Mouse (Mus musculus) heart, embryonic 16.5 days (tissue): ENCODE data around the gene Olfr1513. TPM values are rescaled to one million over a fixed set of nuclear protein-coding genes. Genes with fewer than 3 reads are reported as not detected.
A peak's percentile ranks its signal among the peaks of the same experiment; 100 is the strongest.
"Not testable (repeated sequence)": the region's sequence is repeated elsewhere in the genome, so short reads cannot be mapped to it uniquely, and the experiment has no call there.

Experiments
- ATAC-seq: fragments of 200-750 bp; cut with Nextera tagmentation; replicated peaks from 2 replicates; pipeline ENCODE4 v1.8.0; 2017; ENCODE audit warnings: moderate number of reproducible peaks; ENCODE audit not compliant: insufficient read depth, low FRiP score; ENCODE audit errors: extremely low read depth
- H3K27ac ChIP-seq: fragments of 300-500 bp; sonication (generic); 2 replicates; pipeline ENCODE4 v1.5.1; 2014; ENCODE audit warnings: mild to moderate bottlenecking, low read length, control low read depth, moderate library complexity
- H3K27me3 ChIP-seq: fragments of 300-500 bp; sonication (generic); 2 replicates; pipeline ENCODE4 v1.6.1; 2014; ENCODE audit warnings: low read length, mixed read lengths; ENCODE audit not compliant: control insufficient read depth, insufficient read depth
- H3K36me3 ChIP-seq: fragments of 300-500 bp; sonication (generic); 2 replicates; pipeline ENCODE4 v1.6.1; 2014; ENCODE audit not compliant: control insufficient read depth, insufficient read depth
- H3K4me1 ChIP-seq: fragments of 300-500 bp; sonication (generic); 2 replicates; pipeline ENCODE4 v1.6.1; 2014; ENCODE audit warnings: low read length, mixed read lengths; ENCODE audit not compliant: control insufficient read depth, insufficient read depth
- H3K4me2 ChIP-seq: fragments of 300-500 bp; sonication (generic); 2 replicates; pipeline ENCODE4 v1.6.1; 2014; ENCODE audit warnings: low read depth, mild to moderate bottlenecking, control low read depth, low read length
- H3K4me3 ChIP-seq: fragments of 300-500 bp; sonication (generic); 2 replicates; pipeline ENCODE4 v1.5.1; 2014; ENCODE audit warnings: mild to moderate bottlenecking, control low read depth, low read length
- H3K9ac ChIP-seq: fragments of 300-500 bp; sonication (generic); 2 replicates; pipeline ENCODE4 v1.6.1; 2014; ENCODE audit warnings: low read length, control low read depth
- H3K9me3 ChIP-seq: fragments of 300-500 bp; sonication (generic); replicated peaks from 2 replicates; pipeline ENCODE4 v1.6.1; 2016; ENCODE audit warnings: low read length; ENCODE audit not compliant: control insufficient read depth
- WGBS: fragments of 180-500 bp; shearing (Covaris S2); extraction: QIAGEN DNeasy Blood & Tissue Kit; methylation state at CpG from one replicate; pipeline ENCODE4 v1.1.7; 2014; 5-methylcytosine and 5-hydroxymethylcytosine counted together
- polyA plus RNA-seq: library from polyadenylated mRNA; unstranded; fragments of >200 nt; fragmentation: Nextera tagmentation; extraction: Ambion mirVana; gene quantifications from 2 replicates; pipeline ENCODE4 v1.2.1, GENCODE M21; 2015

Gene Olfr1513
- polyA plus RNA-seq: not detected in 2 replicates

DNA sequence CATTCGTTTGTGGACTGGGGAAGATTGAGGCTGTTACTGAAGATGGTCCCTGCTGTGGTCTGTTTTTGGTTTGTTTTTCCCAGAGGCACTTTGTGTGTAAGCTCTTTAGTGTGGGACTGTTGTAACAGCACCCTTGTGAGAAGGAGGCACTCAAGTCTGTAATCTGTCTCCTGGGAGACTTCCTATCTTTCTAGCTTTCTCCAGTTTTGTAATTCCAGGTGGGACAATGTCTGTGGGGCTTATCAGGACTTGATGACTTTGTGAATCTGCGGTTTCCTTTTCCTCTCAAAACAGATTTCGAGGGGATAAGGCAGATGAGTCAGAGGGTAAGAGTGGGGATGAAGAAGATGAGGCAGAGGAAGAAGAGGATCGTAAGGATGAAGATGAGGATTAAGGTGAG, at the start of gene Olfr1513:
Gene Olfr1513 (minus strand): TSS at position 101 of the 400 bp plus-strand sequence.
- ATAC-seq: no peak
- no peaks in the 10 kb centered on the region for H3K4me1 ChIP-seq
- 65% methylated on average over 4 of the region's 4 CpGs for WGBS
- no peak within 1 kb of the TSS for H3K27ac ChIP-seq
- H3K4me2 ChIP-seq: no peak within 1 kb of the TSS
- no peak within 1 kb of the TSS for H3K9ac ChIP-seq
- H3K9me3 ChIP-seq: no peaks in the 10 kb centered on the region
- no peak within 1 kb of the TSS for H3K4me3 ChIP-seq
- no peaks in the 10 kb centered on the region for H3K27me3 ChIP-seq
- no peaks in the 10 kb centered on the region for H3K36me3 ChIP-seq

DNA sequence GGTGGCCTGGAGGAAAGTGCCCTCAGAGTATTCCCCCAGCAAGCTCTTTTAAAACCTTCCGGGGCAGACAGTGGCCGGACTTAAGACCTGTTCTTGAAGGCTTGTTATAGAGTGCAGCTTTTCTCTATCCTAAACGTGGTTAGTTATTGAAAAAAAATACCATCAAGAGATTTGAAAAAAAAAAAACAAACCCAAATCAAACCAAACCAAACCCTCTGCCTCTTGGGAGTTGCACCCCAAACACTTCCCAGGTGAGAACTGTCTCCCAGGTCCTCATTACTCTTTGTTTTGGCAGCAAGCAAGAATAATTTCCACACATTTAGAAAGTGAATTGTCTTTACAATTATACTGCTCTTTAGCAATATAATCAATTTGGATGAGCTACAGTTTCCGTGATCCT, 41.1 kb upstream of the Olfr1513 start, which contains the start of gene Olfr1511:
Gene Olfr1511 (minus strand): TSS at position 101 of the 400 bp plus-strand sequence.
- no peak within 1 kb of the TSS for H3K4me3 ChIP-seq
- no peak within 1 kb of the TSS for H3K9ac ChIP-seq
- no peak within 1 kb of the TSS for H3K27ac ChIP-seq
- H3K4me2 ChIP-seq: no peak within 1 kb of the TSS
- 76% methylated on average over 4 of the region's 4 CpGs for WGBS
- no peaks in the 10 kb centered on the region for H3K36me3 ChIP-seq
- no peaks in the 10 kb centered on the region for H3K4me1 ChIP-seq
- H3K27me3 ChIP-seq: no peaks in the 10 kb centered on the region
- no peak for ATAC-seq
- H3K9me3 ChIP-seq: no peaks in the 10 kb centered on the region

DNA sequence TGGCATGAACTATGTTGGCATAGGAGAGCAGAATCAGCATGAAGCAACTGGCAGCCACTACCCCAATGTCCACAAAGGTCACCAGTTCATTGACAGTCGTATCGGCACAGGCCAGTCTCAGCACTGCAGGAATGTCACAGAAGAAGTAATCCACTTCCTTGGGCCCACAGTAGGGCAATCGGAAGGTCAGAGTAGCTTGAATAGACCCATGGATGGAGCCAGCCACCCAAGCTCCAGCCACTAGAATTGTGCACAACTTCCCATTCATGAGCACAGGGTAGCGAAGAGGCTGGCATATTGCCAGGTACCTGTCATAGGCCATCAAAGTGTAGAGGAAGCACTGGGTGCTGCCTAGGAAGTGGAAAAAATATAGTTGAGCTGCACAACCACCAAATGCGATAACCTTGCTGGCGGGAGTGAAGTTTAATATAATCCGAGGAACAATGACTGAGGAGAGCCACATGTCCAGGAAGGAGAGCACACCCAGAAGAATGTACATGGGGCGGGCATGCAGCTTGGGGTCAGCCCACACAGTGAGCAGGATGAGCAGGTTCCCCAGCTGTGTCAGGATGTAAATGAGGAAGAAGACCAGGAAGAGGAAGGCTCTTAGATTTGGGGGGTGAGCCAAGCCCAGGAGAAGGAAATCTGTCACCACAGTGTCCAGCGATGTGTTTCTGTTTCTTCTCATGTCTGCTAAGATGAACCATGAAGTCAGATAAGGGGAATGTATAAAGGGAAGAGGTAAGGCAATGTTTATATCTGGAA, 34.1 kb upstream of the Olfr1513 start:
- not testable (repeated sequence) for H3K4me2 ChIP-seq, H3K9ac ChIP-seq, H3K36me3 ChIP-seq, H3K4me3 ChIP-seq, H3K9me3 ChIP-seq, H3K27ac ChIP-seq, H3K4me1 ChIP-seq, ATAC-seq, H3K27me3 ChIP-seq
- 72% methylated on average over 9 of the region's 9 CpGs for whole genome bisulfite sequencing

DNA sequence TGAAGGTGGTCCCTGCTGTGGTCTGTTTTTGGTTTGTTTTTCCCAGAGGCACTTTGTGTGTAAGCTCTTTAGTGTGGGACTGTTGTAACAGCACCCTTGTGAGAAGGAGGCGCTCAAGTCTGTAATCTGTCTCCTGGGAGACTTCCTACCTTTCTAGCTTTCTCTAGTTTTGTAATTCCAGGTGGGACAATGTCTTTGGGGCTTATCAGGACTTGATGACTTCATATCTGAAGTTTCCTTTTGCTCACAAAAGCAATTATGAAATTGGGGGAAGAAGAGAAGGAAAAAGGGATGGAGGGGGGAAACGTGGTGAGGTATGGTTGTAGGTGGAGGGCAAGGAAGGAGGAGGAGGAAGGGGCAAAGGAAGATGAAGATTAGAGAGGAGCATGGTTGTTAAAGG, 22.9 kb upstream of the Olfr1513 start, which contains the start of gene Olfr1512:
Gene Olfr1512 (minus strand): TSS at position 101 of the 400 bp plus-strand sequence.
- H3K9me3 ChIP-seq: no peaks in the 10 kb centered on the region
- H3K36me3 ChIP-seq: no peaks in the 10 kb centered on the region
- H3K4me3 ChIP-seq: no peak within 1 kb of the TSS
- H3K27me3 ChIP-seq: no peaks in the 10 kb centered on the region
- no peaks in the 10 kb centered on the region for H3K4me1 ChIP-seq
- H3K4me2 ChIP-seq: no peak within 1 kb of the TSS
- H3K27ac ChIP-seq: no peak within 1 kb of the TSS
- H3K9ac ChIP-seq: no peak within 1 kb of the TSS
- no peak for ATAC-seq
- WGBS: 67% methylated on average over 2 of the region's 2 CpGs

DNA sequence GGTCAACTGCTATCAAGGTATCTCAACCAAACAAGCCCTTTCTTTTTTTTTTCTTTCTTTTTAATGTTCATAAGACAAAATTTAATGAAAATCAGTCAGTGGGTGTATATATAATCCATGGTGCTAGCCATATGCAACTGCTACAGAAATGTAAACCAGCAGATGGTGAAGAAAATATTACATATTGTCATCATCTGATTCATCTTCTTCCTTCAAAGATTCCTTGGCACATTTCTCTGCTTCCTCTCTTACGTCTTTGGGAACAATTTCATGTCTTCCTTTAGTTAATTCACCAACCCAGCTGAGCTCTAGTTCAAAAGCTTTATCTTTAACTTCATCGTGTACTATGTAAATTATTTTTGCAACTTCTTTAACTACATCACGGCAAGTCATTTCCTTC, 12.5 kb upstream of the Olfr1513 start:
- no peak for ATAC-seq
- 79% methylated on average over 3 of the region's 3 CpGs for WGBS
- H3K36me3 ChIP-seq: no peaks in the 10 kb centered on the region

DNA sequence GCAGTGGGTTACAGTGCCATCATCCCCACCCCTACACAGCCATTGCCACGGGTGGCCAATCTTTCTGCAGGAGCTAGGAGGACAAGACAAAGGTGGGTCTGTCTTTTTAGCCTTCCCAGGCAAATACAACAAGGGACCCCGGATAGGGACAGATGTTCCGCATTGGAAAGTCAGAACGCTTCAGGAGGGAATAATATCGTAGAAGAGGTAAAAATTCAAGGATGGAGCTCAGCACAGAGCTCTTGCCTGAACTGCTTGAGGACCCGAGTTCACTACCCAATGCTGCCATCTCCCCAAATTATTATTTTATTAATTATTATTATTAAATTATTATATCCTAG, 16.7 kb downstream of the Olfr1513 start:
- ATAC-seq: no peak
- peaks cover 4% of the 10 kb centered on the region; the same call in 1 of the 2 replicates for H3K27me3 ChIP-seq
- H3K4me2 ChIP-seq: no peak overlapping the region
- H3K4me1 ChIP-seq: no peaks in the 10 kb centered on the region
- H3K4me3 ChIP-seq: no peak overlapping the region
- no peaks in the 10 kb centered on the region for H3K36me3 ChIP-seq
- H3K9me3 ChIP-seq: peaks cover 2% of the 10 kb centered on the region; the same call in 1 of the 2 replicates
- H3K9ac ChIP-seq: no peak overlapping the region
- WGBS: 68% methylated on average over 6 of the region's 6 CpGs
- no peak overlapping the region for H3K27ac ChIP-seq

More for the DNA sequence above, 12.5 kb upstream of the Olfr1513 start:
- Histone ChIP-seq H3K9me3 (no peaks in the 10 kb centered on the region), H3K27ac (no peak overlapping the region), H3K4me3 (no peak overlapping the region), H3K4me1 (no peaks in the 10 kb centered on the region), H3K9ac (no peak overlapping the region), H3K4me2 (no peak overlapping the region), H3K27me3 (no peaks in the 10 kb centered on the region)

DNA sequence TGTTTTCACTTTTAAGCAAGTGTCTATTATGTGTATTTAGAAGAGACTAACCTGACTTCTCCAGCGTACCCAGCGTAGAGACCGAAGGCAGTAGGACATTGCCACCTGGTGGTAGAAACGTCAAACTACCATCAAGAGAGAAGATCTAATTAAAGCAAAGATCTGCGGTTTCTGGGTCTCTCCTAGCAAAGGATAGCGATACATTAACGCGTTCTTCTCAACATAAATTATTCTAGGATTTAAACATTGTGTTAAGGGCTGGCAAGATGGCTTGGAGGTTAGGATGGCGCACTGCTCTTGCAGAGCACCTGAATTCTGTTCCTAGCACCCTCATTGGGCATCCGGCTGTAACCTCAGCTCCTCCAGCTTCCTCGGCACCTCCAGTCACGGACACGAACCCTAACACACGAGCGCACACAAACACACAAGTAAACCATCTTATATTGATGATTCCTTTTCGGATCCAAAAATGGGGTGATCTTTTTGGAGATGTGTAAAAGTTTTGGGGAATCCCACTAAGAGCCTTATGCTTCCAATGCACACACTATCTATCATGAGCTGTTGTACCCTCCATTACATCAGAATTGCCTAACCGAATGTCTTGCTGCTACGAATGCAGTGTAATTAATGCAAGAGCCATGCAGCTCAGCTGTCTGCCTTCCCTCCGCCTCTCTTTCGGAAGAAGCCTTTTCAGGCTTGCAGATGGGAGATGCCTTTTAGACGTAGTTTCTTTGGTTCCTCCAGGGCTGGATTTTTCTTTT, 17.3 kb downstream of the Olfr1513 start:
- no peak overlapping the region for H3K27ac ChIP-seq
- peaks cover 4% of the 10 kb centered on the region; the same call in 1 of the 2 replicates for H3K27me3 ChIP-seq
- peak overlapping the region; percentile 16; the same call in 1 of the 2 replicates for H3K4me3 ChIP-seq
- ATAC-seq: no peak
- 28% methylated on average over 21 of the region's 21 CpGs for WGBS
- no peaks in the 10 kb centered on the region for H3K9me3 ChIP-seq
- no peaks in the 10 kb centered on the region for H3K36me3 ChIP-seq
- H3K9ac ChIP-seq: no peak overlapping the region
- no peaks in the 10 kb centered on the region for H3K4me1 ChIP-seq
- peak overlapping the region; percentile 35; the same call in 1 of the 2 replicates for H3K4me2 ChIP-seq

DNA sequence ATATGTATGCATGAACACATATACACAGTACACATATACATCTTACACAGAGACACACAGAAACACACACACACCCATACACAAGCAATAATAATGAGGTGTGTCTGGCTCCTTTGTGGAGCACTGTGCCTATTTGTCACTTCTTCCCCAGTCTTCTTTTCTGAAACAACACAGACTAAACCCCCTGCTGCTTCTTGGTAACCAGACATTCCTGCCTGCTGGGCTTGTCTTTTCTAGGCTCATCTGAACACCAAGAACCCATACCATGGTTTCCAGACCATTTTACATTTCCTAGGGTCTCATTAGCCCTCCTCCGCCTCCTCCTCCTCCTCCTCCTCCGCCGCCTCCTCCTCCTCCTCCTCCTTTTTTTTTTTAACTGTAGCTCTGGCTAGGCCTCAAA, 24.0 kb downstream of the Olfr1513 start:
- no peaks in the 10 kb centered on the region for H3K36me3 ChIP-seq
- 56% methylated on average over 3 of the region's 3 CpGs for WGBS
- no peaks in the 10 kb centered on the region for H3K9me3 ChIP-seq
- ATAC-seq: no peak
- no peak overlapping the region for H3K4me3 ChIP-seq
- peaks cover 14% of the 10 kb centered on the region for H3K27me3 ChIP-seq
- H3K9ac ChIP-seq: no peak overlapping the region
- H3K4me2 ChIP-seq: no peak overlapping the region
- no peak overlapping the region for H3K27ac ChIP-seq
- 0 out of 2 replicates have a peak, but pooled peaks cover 2% of the 10 kb centered on the region for H3K4me1 ChIP-seq
